Mouse (Mus musculus): ENCODE measurements around the gene Casq2.

DNA sequence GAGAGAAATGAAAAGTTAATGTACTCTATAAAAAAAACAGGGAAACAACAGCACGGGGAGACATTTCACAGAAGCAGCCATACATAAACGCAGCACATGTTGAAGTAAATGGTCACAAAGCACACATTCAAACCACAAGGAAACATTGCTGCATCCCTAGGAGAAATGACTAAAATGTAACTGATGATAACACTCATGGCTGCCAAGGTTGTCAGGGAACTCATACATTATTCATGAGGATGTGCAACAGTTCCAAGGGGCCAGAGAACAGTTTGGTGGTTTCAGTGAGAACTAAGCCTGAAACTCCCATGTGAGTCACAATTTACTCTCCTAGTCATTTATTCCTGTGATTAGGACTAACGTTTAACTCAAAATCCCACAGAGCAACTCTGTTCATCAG, 22.0 kb downstream of the Casq2 start:
- no peak for TF ChIP-seq TAL1 (IDR thresholded peaks at IDR 0.05; ENCODE audit: low read length)
- no peak for TF ChIP-seq GATA1 (IDR thresholded peaks at IDR 0.05; ENCODE audit: low read length)
